Mouse (Mus musculus): ENCODE data around the gene Cdkal1.

GRCm38 (mm10) chr13:29588693-29589092 lies 266.8 kb downstream of the Cdkal1 start:
- TF ChIP-seq CTCF (IDR thresholded peaks at IDR 0.05; ENCODE audit: extremely low read depth, insufficient read length, insufficient replicate concordance, low read depth, low read length) = no peak
- no peak for TF ChIP-seq POLR2A (IDR thresholded peaks at IDR 0.05; ENCODE audit: low read depth, low read length)

Measured in small intestine, adult 2 months (tissue).